Mouse (Mus musculus): Measurements from ENCODE around the gene Grpel1.

Grpel1 gene

GRCm38 (mm10) chr5:36464709-36465661, at the start of gene Grpel1:
Gene Grpel1 (plus strand): TSS chr5:36464998.
- DNase-seq (ENCODE audit: extremely low spot score), result peak; percentile 98

DNA sequence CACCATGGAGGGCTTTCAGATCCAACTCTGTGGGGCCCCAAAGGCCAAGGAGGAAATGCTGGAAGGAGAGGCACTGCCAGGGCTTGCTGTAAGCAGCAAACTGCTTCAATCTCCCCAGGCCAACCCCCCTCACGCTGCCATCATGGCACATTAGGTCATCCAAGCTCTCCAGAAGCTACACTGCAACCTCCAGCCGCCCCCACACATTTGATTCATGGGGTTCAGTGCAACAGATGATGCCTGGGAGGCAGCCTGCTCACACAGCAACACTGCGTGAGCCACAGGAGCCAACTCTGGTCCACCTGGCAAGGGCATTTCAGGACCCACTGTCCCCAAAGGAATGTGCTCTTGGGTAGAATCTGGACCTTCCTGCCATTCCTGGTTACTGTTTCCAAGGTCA, 44.9 kb upstream of the Grpel1 start:
- DNase-seq (ENCODE audit: extremely low spot score), result no peak

GRCm38 (mm10) chr5:36422689-36423088, 42.1 kb upstream of the Grpel1 start:
- no peak for DNase-seq (ENCODE audit: extremely low spot score)

DNA sequence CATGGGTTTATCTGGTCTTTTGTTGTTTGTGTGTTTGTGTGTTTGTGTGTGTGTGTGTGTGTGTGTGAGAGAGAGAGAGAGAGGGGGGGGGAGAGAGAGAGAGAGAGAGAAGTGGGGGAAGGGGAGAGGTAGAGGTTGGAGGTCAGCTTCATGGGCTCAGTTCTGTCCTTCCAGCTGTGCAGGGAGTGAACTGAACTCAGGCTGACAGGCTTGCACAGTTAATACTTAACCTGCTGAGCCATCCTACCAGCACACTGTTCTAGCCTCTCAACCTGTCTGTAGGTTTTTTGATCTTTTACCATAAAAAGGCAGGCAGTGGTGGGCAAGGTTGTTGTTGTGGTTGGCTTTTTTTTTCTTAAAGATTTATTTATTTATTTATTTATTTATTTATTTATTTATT, 40.1 kb upstream of the Grpel1 start:
- no peak for DNase-seq (ENCODE audit: extremely low spot score)

GRCm38 (mm10) chr5:36426404-36426803, 38.4 kb upstream of the Grpel1 start:
- DNase-seq (ENCODE audit: extremely low spot score), result no peak

DNA sequence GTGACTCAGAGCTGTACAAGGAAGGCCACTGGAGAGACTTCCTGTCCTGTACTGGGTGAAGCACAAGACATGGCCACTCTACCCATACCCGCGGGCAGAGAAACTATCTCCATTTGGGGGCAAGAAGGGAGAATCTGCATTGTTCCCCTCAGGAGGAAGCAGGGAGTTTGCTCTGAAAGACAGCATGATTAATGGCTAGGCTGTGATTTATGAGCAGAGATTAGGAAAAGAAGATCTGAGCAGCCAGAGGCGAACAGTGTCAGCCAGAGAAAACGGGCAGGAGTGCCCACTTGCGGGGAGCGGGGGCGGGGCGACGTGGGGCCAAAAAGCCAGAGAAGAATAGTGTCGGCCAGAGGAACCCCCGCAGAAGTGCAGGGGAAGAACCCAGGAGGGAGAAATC, 37.0 kb upstream of the Grpel1 start:
- DNase-seq (ENCODE audit: extremely low spot score), result no peak

DNA sequence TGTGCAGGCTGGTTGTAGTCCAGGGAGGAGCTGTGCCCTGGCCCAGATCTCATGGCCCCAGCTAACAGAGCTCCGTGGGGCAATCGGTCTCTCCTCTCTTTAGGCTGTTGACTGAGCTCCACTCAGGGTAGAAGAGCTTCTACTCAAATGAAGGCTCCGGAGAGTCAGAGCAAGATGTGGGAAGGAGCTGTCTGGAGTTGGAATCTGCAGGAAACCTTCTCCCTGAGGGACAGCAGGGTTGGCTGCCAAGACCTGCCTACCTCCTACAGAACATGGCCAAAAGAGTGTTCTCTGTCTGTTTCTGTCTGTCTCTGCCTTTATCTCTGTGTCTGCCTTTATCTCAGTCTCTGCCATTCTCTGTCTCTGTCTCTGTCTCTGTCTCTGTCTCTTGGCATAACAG, 35.2 kb upstream of the Grpel1 start:
- DNase-seq (ENCODE audit: extremely low spot score), result no peak

DNA sequence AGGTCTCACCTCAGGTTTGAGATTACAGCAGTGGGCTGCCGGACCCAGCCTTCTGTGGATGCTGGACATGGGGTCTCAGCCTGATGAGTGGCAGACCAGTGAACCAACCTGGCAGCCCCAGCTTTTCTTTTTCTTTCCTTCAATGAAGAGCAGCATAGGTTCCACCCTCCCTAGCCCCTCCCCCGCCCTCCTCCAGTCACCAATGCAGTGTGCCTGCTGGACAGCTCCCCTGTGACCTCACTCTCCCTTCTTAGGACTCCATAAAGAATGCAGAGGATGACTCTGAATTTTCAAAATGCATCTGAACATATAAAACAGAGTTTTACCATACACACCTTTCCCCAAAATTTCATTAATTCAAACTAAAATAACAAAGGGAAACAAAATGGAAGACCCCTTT, 33.1 kb upstream of the Grpel1 start:
- no peak for DNase-seq (ENCODE audit: extremely low spot score)

- no peak for DNase-seq (ENCODE audit: extremely low spot score)
These were observed 30.3 kb upstream of the Grpel1 start for GRCm38 (mm10) chr5:36434398-36434967.

GRCm38 (mm10) chr5:36436858-36437257, 27.9 kb upstream of the Grpel1 start:
- no peak for DNase-seq (ENCODE audit: extremely low spot score)

GRCm38 (mm10) chr5:36440741-36441140, 24.1 kb upstream of the Grpel1 start:
- no peak for DNase-seq (ENCODE audit: extremely low spot score)

DNA sequence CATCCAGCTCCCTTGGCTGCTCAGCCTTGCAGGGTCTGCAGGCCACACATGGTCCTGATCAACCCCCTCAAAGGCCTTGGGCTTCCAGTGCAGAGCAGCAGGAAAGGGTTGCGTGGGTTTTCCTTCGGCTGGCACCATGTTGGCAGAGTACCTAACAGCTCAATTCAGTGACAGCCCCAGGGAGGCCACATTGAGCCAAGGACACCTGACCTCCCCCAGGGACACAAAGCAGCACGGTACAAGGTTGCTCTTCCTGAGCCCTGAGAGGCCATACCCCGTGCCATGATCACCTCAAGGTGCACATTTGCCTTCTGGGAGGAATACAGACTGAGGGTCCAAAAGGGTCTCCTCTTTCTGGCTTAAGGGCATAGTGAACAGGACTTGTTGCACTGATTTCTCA, 20.2 kb upstream of the Grpel1 start:
- no peak for DNase-seq (ENCODE audit: extremely low spot score)

DNA sequence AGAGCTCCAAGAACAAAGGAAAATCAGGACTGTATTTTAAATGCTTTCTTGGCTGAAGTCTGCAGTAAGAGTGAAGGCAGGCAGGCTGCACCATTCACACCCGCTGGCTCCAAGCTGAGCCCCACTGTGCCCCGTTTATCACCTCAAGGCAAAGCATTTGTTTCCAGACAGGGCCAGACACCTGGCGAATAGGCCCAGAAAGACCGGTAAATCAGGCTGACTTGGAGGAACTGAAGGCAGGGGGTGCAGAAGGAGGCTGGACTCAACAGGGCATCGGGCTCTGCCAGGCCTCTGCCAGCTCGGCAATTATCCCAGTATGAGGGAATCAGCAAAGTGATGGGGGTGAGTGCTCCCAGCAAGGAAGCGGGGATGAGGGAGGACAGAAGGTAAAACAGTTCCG, 19.8 kb upstream of the Grpel1 start:
- DNase-seq (ENCODE audit: extremely low spot score), result no peak

DNA sequence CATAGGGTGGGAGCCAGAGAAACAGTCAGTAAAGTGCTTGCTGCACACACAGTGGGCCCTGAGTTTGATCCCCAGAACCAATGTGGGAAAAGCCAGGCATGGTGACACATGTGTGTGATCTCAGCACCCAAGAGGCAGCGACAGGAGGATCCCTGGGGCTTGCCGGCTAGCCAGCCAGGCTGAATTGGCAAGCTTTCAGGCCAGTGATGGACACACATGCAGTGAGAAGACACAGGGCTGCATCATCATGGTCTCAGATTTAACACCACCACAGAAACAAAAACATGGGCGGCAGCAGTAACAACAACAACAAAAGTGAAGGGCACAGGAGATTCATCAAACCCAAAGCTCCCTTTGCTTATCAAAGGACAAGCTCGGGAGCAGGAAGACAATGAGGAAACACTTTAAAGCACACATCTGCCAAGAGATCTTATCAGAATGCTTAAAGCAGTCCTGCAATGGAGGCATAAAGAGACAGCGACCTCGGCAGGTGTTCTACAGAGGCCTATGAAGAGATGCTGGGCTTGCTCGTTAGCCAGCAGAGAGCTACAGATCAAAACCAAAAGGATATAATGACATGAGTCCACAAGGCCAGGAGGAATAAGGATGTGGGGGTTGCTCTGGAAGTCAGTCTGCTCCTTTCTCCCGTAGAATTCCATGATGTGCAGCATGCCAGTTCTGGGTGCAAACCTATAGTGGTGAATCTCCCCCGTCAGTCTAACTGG, 18.5 kb upstream of the Grpel1 start:
- DNase-seq (ENCODE audit: extremely low spot score), result no peak

GRCm38 (mm10) chr5:36447872-36448271, 16.9 kb upstream of the Grpel1 start:
- no peak for DNase-seq (ENCODE audit: extremely low spot score)

GRCm38 (mm10) chr5:36449710-36450358, 15.0 kb upstream of the Grpel1 start:
- DNase-seq (ENCODE audit: extremely low spot score), result no peak

DNA sequence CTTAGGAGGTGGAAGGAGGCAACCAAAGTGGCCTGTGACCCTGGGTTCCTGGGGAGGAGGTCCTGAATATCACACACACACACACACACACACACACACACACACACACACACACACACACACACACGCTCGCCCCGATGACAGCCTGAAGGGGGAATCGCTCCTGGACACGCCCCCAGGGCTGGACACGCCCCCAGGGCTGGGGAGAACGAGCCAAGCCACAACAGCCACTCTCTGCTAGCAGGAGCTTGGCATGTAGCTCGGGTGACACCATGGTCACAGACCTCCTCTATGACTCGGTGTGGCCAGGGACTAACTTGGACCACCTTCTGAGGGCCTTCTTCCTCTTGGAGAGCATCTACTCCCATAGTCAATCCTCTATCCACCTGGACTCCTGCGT, 13.7 kb upstream of the Grpel1 start:
- no peak for DNase-seq (ENCODE audit: extremely low spot score)

GRCm38 (mm10) chr5:36451872-36452389, 12.9 kb upstream of the Grpel1 start:
- DNase-seq (ENCODE audit: extremely low spot score), result no peak

GRCm38 (mm10) chr5:36452821-36453220, 12.0 kb upstream of the Grpel1 start:
- DNase-seq (ENCODE audit: extremely low spot score), result no peak

- DNase-seq (ENCODE audit: extremely low spot score), result no peak
These were observed 7.1 kb upstream of the Grpel1 start for GRCm38 (mm10) chr5:36457706-36458105.

GRCm38 (mm10) chr5:36458926-36459325, 5.9 kb upstream of the Grpel1 start:
- DNase-seq (ENCODE audit: extremely low spot score), result peak; percentile 48

DNA sequence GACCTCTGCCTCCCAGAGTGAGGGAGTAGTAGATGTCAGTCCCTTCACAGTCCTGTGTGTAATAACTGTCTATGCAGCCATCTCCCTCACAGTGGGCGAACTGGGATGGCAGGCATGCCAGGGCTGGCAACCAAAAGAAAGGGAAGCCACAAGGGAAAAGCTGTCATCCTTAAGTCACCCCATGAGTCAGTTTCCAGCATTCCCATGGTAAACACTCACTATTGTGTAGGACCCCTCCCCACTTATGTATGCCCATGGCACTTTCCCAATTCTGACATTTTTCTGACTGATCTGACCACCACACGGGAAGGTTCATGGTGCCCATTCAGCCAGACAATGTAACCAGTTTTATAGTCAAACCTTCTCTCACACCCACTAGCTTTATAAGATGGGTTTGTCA, 4.1 kb upstream of the Grpel1 start:
- DNase-seq (ENCODE audit: extremely low spot score), result no peak
